Mouse (Mus musculus) MEL (cell line): ENCODE measurements at regions not wholly inside any gene's neighbourhood (a gene's known extent, or its start where the extent isn't known, plus 50 kb on each side); places are given as distances from the start of the nearest gene placed in this dataset.

ENCODE experiments used
- DNase-seq: peaks from one replicate; pipeline ENCODE4 v3.0.0; 2011; ENCODE audit warnings: low read depth, low spot score
- H3K27ac ChIP-seq: 2 replicates; pipeline ENCODE4 v1.5.1; 2012; ENCODE audit warnings: low read depth, mild to moderate bottlenecking, control low read depth, low read length, moderate library complexity; ENCODE audit not compliant: control insufficient read depth
- H3K27me3 ChIP-seq, 2 experiments: fragments of 150-350 bp in 1 of 2; sonication (generic) in 1 of 2; 2 replicates each; pipeline ENCODE4 v1.6.1; 2012; ENCODE audit warnings: low read length in 2 of 2, mild to moderate bottlenecking in 2 of 2, improper control_type of control experiment in 1 of 2, moderate library complexity in 1 of 2; ENCODE audit not compliant: insufficient read depth in 2 of 2, control insufficient read depth in 1 of 2
- H3K36me3 ChIP-seq, 2 experiments: 2 replicates each; pipeline ENCODE4 v1.6.1; 2012 to 2014; ENCODE audit warnings: low read length in 2 of 2, improper control_type of control experiment in 1 of 2, inconsistent platforms in 1 of 2, mild to moderate bottlenecking in 1 of 2; ENCODE audit not compliant: insufficient read depth in 2 of 2, control insufficient read depth in 1 of 2
- H3K4me1 ChIP-seq, 2 experiments: fragments of 150-350 bp in 1 of 2; sonication (generic) in 1 of 2; 2 replicates each; pipeline ENCODE4 v1.6.1; 2012; ENCODE audit warnings: low read length in 2 of 2, improper control_type of control experiment in 1 of 2, mild to moderate bottlenecking in 1 of 2; ENCODE audit not compliant: insufficient read depth in 2 of 2, control insufficient read depth in 1 of 2
- H3K4me3 ChIP-seq, 2 experiments: fragments of 150-350 bp in 1 of 2; sonication (generic) in 1 of 2; 2 replicates each; pipeline ENCODE4 v1.5.1; 2012; ENCODE audit warnings: low read depth in 2 of 2, low read length in 2 of 2, mild to moderate bottlenecking in 2 of 2, moderate library complexity in 2 of 2, control low read depth in 1 of 2, improper control_type of control experiment in 1 of 2; ENCODE audit not compliant: control insufficient read depth in 1 of 2, insufficient read depth in 1 of 2
- H3K79me2 ChIP-seq: 2 replicates; pipeline ENCODE4 v1.6.1; 2012; ENCODE audit warnings: mild to moderate bottlenecking, low read length, moderate library complexity; ENCODE audit not compliant: control insufficient read depth, poor library complexity, insufficient read depth
- H3K9ac ChIP-seq: 2 replicates; pipeline ENCODE4 v1.6.1; 2012; ENCODE audit warnings: low read depth, mild to moderate bottlenecking, control low read depth, low read length, moderate library complexity; ENCODE audit not compliant: control insufficient read depth, poor library complexity, severe bottlenecking
- H3K9me3 ChIP-seq: fragments of 150-350 bp; sonication (generic); replicated peaks from 2 replicates; pipeline ENCODE4 v1.6.1; 2012; ENCODE audit warnings: mild to moderate bottlenecking, low read length, improper control_type of control experiment, moderate library complexity; ENCODE audit not compliant: insufficient read depth
- EP300 ChIP-seq, 2 experiments: IDR thresholded peaks; 2 replicates each; pipeline ENCODE4 v1.6.1; 2011; ENCODE audit warnings: improper control_type of control experiment in 2 of 2, low read length in 2 of 2, low read depth in 1 of 2, mild to moderate bottlenecking in 1 of 2
- GABPA ChIP-seq: IDR thresholded peaks from 2 replicates; pipeline ENCODE4 v1.6.1; 2012; ENCODE audit warnings: low read depth, mild to moderate bottlenecking, inconsistent platforms, low read length, improper control_type of control experiment, moderate library complexity
- HCFC1 ChIP-seq: IDR thresholded peaks from 2 replicates; pipeline ENCODE4 v1.6.1; 2012; ENCODE audit warnings: low read depth, mild to moderate bottlenecking, inconsistent platforms, low read length, improper control_type of control experiment, moderate library complexity
- JUND ChIP-seq: IDR thresholded peaks from 2 replicates; pipeline ENCODE4 v1.6.1; 2011; ENCODE audit warnings: low read depth, mild to moderate bottlenecking, improper control_type of control experiment, low read length
- MXI1 ChIP-seq: IDR thresholded peaks from 2 replicates; pipeline ENCODE4 v1.6.1; 2011; ENCODE audit warnings: mild to moderate bottlenecking, low read depth, low read length, improper control_type of control experiment
- MYB ChIP-seq: IDR thresholded peaks from 2 replicates; pipeline ENCODE4 v1.6.1; 2011; ENCODE audit warnings: mild to moderate bottlenecking, low read depth, low read length, improper control_type of control experiment
- MYC ChIP-seq: IDR thresholded peaks from 2 replicates; pipeline ENCODE4 v1.6.1; 2011; ENCODE audit warnings: low read depth, mild to moderate bottlenecking, low read length, improper control_type of control experiment, moderate library complexity
- NELFE ChIP-seq: IDR thresholded peaks from 2 replicates; pipeline ENCODE4 v1.6.1; 2011; ENCODE audit warnings: low read depth, low read length, improper control_type of control experiment
- RAD21 ChIP-seq: IDR thresholded peaks from 2 replicates; pipeline ENCODE4 v1.6.1; 2011; ENCODE audit warnings: mild to moderate bottlenecking, low read depth, low read length, improper control_type of control experiment
- SMC3 ChIP-seq: IDR thresholded peaks from 2 replicates; pipeline ENCODE4 v1.6.1; 2011; ENCODE audit warnings: low read depth, low read length, improper control_type of control experiment
- USF1 ChIP-seq: IDR thresholded peaks from 2 replicates; pipeline ENCODE4 v1.6.1; 2014; ENCODE audit warnings: low read depth, mild to moderate bottlenecking, inconsistent platforms, low read length, improper control_type of control experiment, moderate library complexity
- ZC3H11A ChIP-seq: IDR thresholded peaks from 2 replicates; pipeline ENCODE4 v1.6.1; 2012; ENCODE audit warnings: low read depth, mild to moderate bottlenecking, inconsistent platforms, low read length, improper control_type of control experiment

- no peak for DNase-seq
- Histone ChIP-seq H3K27ac (no peak overlapping the region), H3K4me1 (no peaks in the 10 kb centered on the region), H3K79me2 (no peaks in the 10 kb centered on the region), H3K4me3 (no peak overlapping the region), H3K27me3 (no peaks in the 10 kb centered on the region), H3K9ac (no peak overlapping the region), H3K36me3 (no peaks in the 10 kb centered on the region), H3K9me3 (no peaks in the 10 kb centered on the region)
- TF ChIP-seq EP300 (IDR thresholded peaks at IDR 0.05; ENCODE audit: low read depth in 1 of 2, low read length in 2 of 2) (no peak), SMC3 (no peak), HCFC1 (no peak), MYC (no peak)
These were observed 259.2 kb upstream of the Csf3r start for GRCm38 (mm10) chr4:125765171-125765570.

GRCm38 (mm10) chr4:125777126-125777525 lies 247.2 kb upstream of the Csf3r start:
- Histone ChIP-seq H3K4me3 (no peak overlapping the region), H3K27me3 (no peaks in the 10 kb centered on the region), H3K9me3 (no peaks in the 10 kb centered on the region; the same call in 1 of the 2 replicates)

GRCm38 (mm10) chr4:125780113-125780512 lies 244.2 kb upstream of the Csf3r start:
- Histone ChIP-seq H3K4me3 (no peak overlapping the region), H3K36me3 (no peaks in the 10 kb centered on the region), H3K4me1 (no peaks in the 10 kb centered on the region), H3K79me2 (no peaks in the 10 kb centered on the region), H3K9me3 (no peaks in the 10 kb centered on the region; the same call in 1 of the 2 replicates), H3K27me3 (no peaks in the 10 kb centered on the region), H3K9ac (no peak overlapping the region), H3K27ac (no peak overlapping the region)
- TF ChIP-seq RAD21: no peak
- TF ChIP-seq MXI1: no peak
- TF ChIP-seq ZC3H11A: no peak
- TF ChIP-seq MYB: no peak
- TF ChIP-seq NELFE: no peak
- no peak for TF ChIP-seq GABPA
- TF ChIP-seq JUND: no peak
- no peak for DNase-seq

More at GRCm38 (mm10) chr4:125777126-125777525, 247.2 kb upstream of the Csf3r start:
- no peaks in the 10 kb centered on the region for H3K36me3 ChIP-seq
- TF ChIP-seq USF1: no peak
- TF ChIP-seq, all 39 proteins: peak for 0
- no peaks in the 10 kb centered on the region for H3K79me2 ChIP-seq
- H3K9ac ChIP-seq: no peak overlapping the region
- no peaks in the 10 kb centered on the region for H3K4me1 ChIP-seq
- no peak for DNase-seq
- H3K27ac ChIP-seq: no peak overlapping the region
